Mouse (Mus musculus) central nervous system, embryonic 11.5 days (tissue): ENCODE data around the gene Pid1. TPM values are rescaled to one million over a fixed set of nuclear protein-coding genes. Genes with fewer than 3 reads are reported as not detected.

Source experiments
- polyA plus RNA-seq: library from polyadenylated mRNA; depleted of rRNA; stranded (reverse); fragments of >200 nt; gene quantifications from 2 replicates; pipeline ENCODE4 v1.2.3, GENCODE M21; 2012; rRNA removed

Gene Pid1
- 10.4 and 15.9 TPM in 2 replicates for polyA plus RNA-seq

GRCm38 (mm10) chr1:84363967-84364366, at the start of gene Pid1:
TSS of gene Pid1 (minus strand) at chr1:84364180.

